Mouse (Mus musculus) left cerebral cortex, postnatal 36 days (tissue): Measurements from ENCODE around the gene Idh3g. TPM values are rescaled to one million over a fixed set of nuclear protein-coding genes. Genes with fewer than 3 reads are reported as not detected.
"Not testable (repeated sequence)": the region's sequence is repeated elsewhere in the genome, so short reads cannot be mapped to it uniquely, and the experiment has no call there.

Source experiments
- DNase-seq, 2 experiments: peaks; one replicate each; pipeline ENCODE4 v3.0.0; 2021 to 2022; ENCODE audit warnings: low spot score in 2 of 2, mixed read lengths in 1 of 2
- intact Hi-C: fragments of 180-260 bp; cut with DNase I; formaldehyde crosslinking; loops from one replicate; pipeline ENCODE4 v1.15.1; 2025
- total RNA-seq, 2 experiments: library from RNA; stranded (reverse); gene quantifications; 2 replicates each; pipeline ENCODE4 v1.2.3; 2021

Idh3g gene
- total RNA-seq, 2 experiments from 2014 or later: 179 to 205 TPM

DNA sequence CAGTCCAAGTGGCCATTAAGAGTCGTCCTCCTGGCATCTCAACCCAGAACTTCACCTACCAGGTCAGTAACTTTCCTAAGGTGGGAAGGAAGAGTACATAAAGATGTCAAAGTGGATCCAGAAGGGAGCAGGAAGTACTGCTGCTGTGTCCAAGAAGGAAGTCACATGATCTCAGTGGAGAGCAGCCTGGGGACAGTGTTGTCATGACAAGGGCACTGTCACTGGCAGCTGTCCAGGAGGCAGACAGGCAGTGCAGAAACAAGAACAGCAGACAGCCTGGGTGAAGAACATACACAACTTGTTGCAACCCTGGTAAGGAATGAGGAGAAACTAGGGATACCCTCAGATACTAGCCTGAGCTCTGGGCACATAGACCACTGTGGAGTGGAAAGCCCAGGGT, 21.4 kb downstream of the Idh3g start:
- DNase-seq: no peak
- intact Hi-C loops: no loop called here

DNA sequence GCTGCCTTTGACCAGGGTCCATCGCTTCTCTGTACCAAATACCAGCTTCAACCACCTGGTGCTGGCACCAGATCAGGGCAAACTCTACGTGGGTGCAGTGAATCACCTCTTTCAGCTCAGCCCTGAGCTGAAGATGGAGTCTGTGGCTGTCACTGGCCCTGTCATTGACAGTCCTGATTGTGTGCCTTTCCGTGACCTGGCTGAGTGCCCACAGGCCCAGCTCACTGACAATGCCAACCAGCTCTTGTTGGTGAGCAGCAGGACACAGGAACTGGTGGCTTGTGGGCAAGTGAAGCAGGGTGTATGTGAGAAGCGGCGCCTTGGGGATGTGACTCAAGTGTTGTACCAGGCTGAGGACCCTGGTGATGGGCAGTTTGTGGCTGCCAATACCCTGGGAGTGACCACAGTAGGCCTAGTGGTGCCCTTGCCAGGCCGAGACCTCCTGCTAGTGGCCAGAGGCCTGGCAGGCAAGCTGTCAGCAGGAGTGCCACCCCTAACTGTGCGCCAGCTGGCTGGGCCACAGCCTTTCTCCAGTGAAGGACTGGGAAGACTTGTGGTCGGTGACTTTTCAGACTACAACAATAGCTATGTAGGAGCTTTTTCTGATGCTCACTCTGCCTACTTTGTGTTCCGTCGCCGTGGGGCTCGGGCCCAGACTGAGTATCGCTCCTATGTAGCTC, 27.9 kb downstream of the Idh3g start:
- DNase-seq: no peak

GRCm38 (mm10) chrX:73756334-73757140, 30.2 kb downstream of the Idh3g start, which contains the start of gene Plxnb3:
Plxnb3 (plus strand) TSS chrX:73757090.
- DNase-seq: no peak
- intact Hi-C loops: no loop called here

More for the DNA sequence above, 27.9 kb downstream of the Idh3g start:
- intact Hi-C loops: no loop called here

DNA sequence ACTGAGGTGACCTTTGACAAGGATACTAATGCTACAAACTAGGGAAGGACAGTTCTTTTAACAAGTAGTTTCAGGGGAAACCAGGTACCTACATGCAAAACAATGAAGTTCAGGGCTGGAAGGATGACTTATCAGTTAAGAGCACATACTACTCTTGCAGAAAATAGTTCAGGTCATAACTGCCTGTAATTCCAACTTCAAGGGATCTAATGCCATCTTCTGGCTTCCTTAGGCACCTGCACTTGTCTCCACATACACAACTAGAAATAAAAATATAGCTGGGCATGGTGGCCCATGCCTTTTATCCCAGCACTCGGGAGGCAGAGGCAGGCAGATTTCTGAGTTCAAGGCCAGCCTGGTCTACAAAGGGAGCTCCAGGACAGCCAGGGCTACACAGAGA, 37.7 kb downstream of the Idh3g start:
- intact Hi-C loops: no loop called here
- DNase-seq: no peak

DNA sequence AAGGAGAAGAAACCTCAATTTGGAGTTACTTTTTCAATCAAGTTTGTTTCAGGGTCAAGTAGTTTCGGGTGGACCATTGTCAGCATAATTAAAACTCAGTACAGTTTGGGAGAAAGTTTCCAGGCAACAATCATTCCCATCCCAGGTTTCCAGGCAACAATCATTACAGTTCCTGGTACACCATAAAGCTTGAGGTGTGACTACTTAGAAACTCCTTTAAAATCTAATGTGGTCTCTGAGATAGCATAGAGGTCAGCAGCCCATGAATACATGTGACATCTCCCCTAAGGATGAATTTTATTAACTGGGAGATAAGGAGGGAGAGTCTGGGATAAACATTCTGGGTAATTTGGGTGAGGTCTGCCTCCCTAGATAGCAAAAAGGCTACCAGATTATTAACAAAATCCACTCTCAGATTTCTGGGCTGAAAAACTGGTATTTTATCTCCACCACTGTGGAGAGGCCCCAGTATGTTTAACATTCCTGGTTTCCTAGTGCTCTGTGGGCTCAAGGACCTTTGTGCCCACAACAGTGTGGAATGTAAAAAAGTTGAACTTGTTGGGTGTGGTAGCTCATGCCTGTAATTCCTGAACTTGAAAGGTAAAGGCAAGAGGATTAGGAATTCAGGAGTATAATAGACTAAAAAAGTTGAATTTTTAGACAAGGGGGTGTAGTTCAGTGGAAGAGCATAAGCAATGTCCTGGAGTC, 41.8 kb downstream of the Idh3g start:
- intact Hi-C loops: no loop called here

GRCm38 (mm10) chrX:73739841-73740240, 46.9 kb downstream of the Idh3g start:
- intact Hi-C loops, DNase-seq: not testable (repeated sequence)

More for the DNA sequence above, 41.8 kb downstream of the Idh3g start:
- no peak for DNase-seq

DNA sequence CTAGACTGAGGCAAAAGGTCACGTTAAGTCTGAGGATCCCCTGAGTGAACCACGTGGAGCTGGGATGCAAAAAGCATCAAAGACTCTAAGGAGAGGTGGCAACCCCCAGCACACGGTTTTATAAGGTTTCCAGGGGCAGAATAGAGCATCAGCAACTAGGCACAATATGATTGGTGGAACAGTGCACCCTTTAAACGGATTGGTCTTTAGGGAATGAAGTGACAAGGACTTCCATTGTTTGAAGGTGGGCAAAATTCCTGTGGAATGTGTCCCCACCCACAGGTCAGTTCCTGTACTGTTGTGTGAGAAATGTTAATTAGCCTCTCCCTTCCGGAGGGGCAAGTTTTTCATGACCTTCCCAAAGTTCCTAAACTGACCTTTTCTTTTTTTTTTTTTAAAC, 47.5 kb downstream of the Idh3g start:
- intact Hi-C loops: no loop called here
- no peak for DNase-seq

GRCm38 (mm10) chrX:73738155-73738554, 48.5 kb downstream of the Idh3g start:
- intact Hi-C loops: no loop called here
- DNase-seq: no peak

DNA sequence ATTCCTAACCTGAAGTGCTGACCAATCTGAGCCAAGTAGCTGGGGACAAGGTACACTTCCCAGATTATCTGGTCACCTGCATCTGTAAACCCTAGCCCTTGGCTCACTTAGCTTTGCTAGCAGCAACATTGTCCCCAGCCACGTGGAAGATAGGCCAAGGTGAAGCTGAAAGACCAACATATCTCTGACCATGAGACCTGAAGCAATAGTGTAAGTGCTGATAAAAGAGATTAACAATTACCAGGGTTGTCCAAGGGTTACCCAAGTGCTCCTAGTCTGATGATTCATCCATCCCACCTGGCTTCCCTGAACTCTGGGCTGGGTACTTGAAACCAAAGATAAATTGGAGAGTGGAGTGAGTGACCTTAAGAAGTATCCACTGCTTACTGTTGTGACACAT, 55.8 kb downstream of the Idh3g start:
- DNase-seq: no peak
- intact Hi-C loops: no loop called here

Other genes with a start within 250 kb of the Idh3g start
- 1 to 10 TPM in 1 of 2 experiments, under 1 TPM in 1; 0.75 to 1.0 TPM for gene Dusp9, start 147.5 kb downstream of the Idh3g start, total RNA-seq
- 10 to 100 TPM; 84.2 to 96.1 TPM for gene Pnck, start 126.8 kb downstream of the Idh3g start, total RNA-seq
- 100 to 1,000 TPM in 1 of 2 experiments, 10 to 100 TPM in 1; 98.6 to 104 TPM for gene Slc6a8, start 113.7 kb downstream of the Idh3g start, total RNA-seq
- 10 to 100 TPM; 77.9 to 83.8 TPM for gene Bcap31, start 70.7 kb downstream of the Idh3g start, total RNA-seq
- 10 to 100 TPM; 11.8 to 13.6 TPM for gene Abcd1, start 70.3 kb downstream of the Idh3g start, total RNA-seq
- 10 to 100 TPM in 1 of 2 experiments, 1 to 10 TPM in 1; 9.8 to 10.2 TPM for gene Plxnb3, start 29.8 kb downstream of the Idh3g start, total RNA-seq
- 10 to 100 TPM in 1 of 2 experiments, 1 to 10 TPM in 1; 8.2 to 10.4 TPM for gene Srpk3, start 12.5 kb downstream of the Idh3g start, total RNA-seq
- gene Ssr4, start 131 bp upstream of the Idh3g start, total RNA-seq: 10 to 100 TPM; 81.2 to 95.9 TPM
- 100 to 1,000 TPM; 116 to 121 TPM for gene Pdzd4, start 38.1 kb upstream of the Idh3g start, total RNA-seq
- not detected for gene Avpr2, start 105.2 kb upstream of the Idh3g start, total RNA-seq
- 100 to 1,000 TPM; 131 to 179 TPM for gene L1cam, start 109.2 kb upstream of the Idh3g start, total RNA-seq
- gene Arhgap4, start 135.0 kb upstream of the Idh3g start, total RNA-seq: 1 to 10 TPM; 3.0 to 6.6 TPM
- gene Naa10, start 135.0 kb upstream of the Idh3g start, total RNA-seq: 10 to 100 TPM; 52.5 to 54.7 TPM
- 1 to 10 TPM; 5.5 to 7.3 TPM for gene Renbp, start 144.0 kb upstream of the Idh3g start, total RNA-seq
- gene Hcfc1, start 179.5 kb upstream of the Idh3g start, total RNA-seq: 10 to 100 TPM; 69.4 to 75.1 TPM
- gene Irak1, start 237.0 kb upstream of the Idh3g start, total RNA-seq: 10 to 100 TPM; 44.0 to 53.8 TPM